Mouse (Mus musculus): ENCODE data around the gene Ebf3.

GRCm38 (mm10) chr7:137147101-137147500 lies 167.1 kb downstream of the Ebf3 start:
- no peak for TF ChIP-seq CTCF (IDR thresholded peaks at IDR 0.05; ENCODE audit: extremely low read depth, insufficient read length, insufficient replicate concordance, low read depth, low read length)
- no peak for TF ChIP-seq POLR2A (IDR thresholded peaks at IDR 0.05; ENCODE audit: low read depth, low read length)

All from small intestine, adult 2 months (tissue).